In the genomic region with DNA sequence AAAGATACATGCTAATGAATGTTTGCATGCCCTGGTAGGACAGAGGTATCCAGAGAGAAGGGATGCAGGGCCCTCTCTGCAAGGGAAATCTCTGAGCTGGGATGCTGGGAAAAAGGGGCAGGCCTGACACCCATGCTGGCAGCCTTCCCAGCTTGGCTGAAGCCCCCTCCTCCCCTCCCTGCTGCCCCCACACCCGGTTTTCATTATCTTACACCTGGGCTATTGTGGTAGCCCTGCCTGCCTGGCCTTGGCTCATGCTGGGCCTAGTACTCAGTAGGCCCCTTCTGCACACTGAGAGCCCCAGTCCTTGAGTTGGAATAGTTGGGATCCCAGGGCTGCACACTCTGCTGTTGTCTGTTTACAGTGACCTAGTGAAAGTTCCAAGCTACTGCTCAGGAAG, we compare ENCODE assay signal across 11 mouse cellular contexts.
"Had no signal": no experiment of that assay in that cellular context is flagged by ENCODE, and none has a peak within 500 bp of the region (broad histone marks: within the 10 kb centered on the region; RNA-seq: fewer than 3 reads in every experiment).

No protein-coding gene starts in this region.

- H3K9ac ChIP-seq: liver, embryonic 14.5 days; neural tube, embryonic 15.5 days had no signal

- H3K36me3 ChIP-seq: neural tube, embryonic 15.5 days had no signal

- H3K9me3 ChIP-seq: neural tube, embryonic 15.5 days had no signal

- H3K4me3 ChIP-seq: myocyte; neural tube, embryonic 15.5 days had no signal

- H3K4me2 ChIP-seq: neural tube, embryonic 15.5 days had no signal

- H3K27me3 ChIP-seq: neural tube, embryonic 15.5 days had no signal

- DNase-seq: kidney, adult 18-20 months; kidney, postnatal 25 days; layer of hippocampus, postnatal 36 days; lung, adult 18-20 months; midbrain, embryonic 14.5 days; spleen, adult 18-20 months; thymus, adult 18-20 months; thymus, postnatal 14 days had no signal

- H3K4me1 ChIP-seq: neural tube, embryonic 15.5 days had no signal

- H3K27ac ChIP-seq: liver, embryonic 14.5 days; neural tube, embryonic 15.5 days had no signal
